Mouse (Mus musculus) ES-Bruce4 (cell line): Measurements from ENCODE around the gene Tst. TPM values are rescaled to one million over a fixed set of nuclear protein-coding genes. Genes with fewer than 3 reads are reported as not detected.

Source experiments
- H3K27ac ChIP-seq: 2 replicates; pipeline ENCODE4 v1.5.1; 2012; ENCODE audit warnings: low read length, inconsistent platforms; ENCODE audit not compliant: insufficient read depth
- H3K27me3 ChIP-seq: 2 replicates; pipeline ENCODE4 v1.6.1; 2012; ENCODE audit warnings: mild to moderate bottlenecking, low read length, inconsistent platforms; ENCODE audit not compliant: control insufficient read depth, poor library complexity, insufficient read depth, severe bottlenecking
- H3K36me3 ChIP-seq: 2 replicates; pipeline ENCODE4 v1.6.1; 2012; ENCODE audit warnings: inconsistent platforms, mild to moderate bottlenecking, low read length, moderate library complexity; ENCODE audit not compliant: control insufficient read depth, poor library complexity, insufficient read depth, severe bottlenecking
- H3K4me1 ChIP-seq: one replicate; pipeline ENCODE4 v1.8.1; 2011; ENCODE audit warnings: low read length; ENCODE audit not compliant: control insufficient read depth, insufficient read depth
- H3K4me3 ChIP-seq: 2 replicates; pipeline ENCODE4 v1.5.1; 2011; ENCODE audit warnings: low read depth, mild to moderate bottlenecking, low read length
- H3K9ac ChIP-seq: 2 replicates; pipeline ENCODE4 v1.6.1; 2012; ENCODE audit warnings: low read depth, mild to moderate bottlenecking, inconsistent platforms; ENCODE audit not compliant: poor library complexity, severe bottlenecking
- H3K9me3 ChIP-seq: replicated peaks from 2 replicates; pipeline ENCODE4 v1.6.1; 2012; ENCODE audit warnings: mild to moderate bottlenecking, low read length, inconsistent platforms; ENCODE audit not compliant: control insufficient read depth, poor library complexity, insufficient read depth, severe bottlenecking
- CTCF ChIP-seq: IDR thresholded peaks from one replicate; pipeline ENCODE4 v1.8.1; 2011; ENCODE audit warnings: low read depth, low read length
- EP300 ChIP-seq: IDR thresholded peaks from 2 replicates; pipeline ENCODE4 v1.6.1; 2011; ENCODE audit warnings: low read depth, low read length; ENCODE audit not compliant: insufficient read depth
- POLR2A ChIP-seq: IDR thresholded peaks from one replicate; pipeline ENCODE4 v1.8.1; 2011; ENCODE audit warnings: low read length; ENCODE audit not compliant: insufficient read depth
- polyA plus RNA-seq: library from polyadenylated mRNA; stranded (reverse); fragments of >200 nt; gene quantifications from 2 replicates; pipeline ENCODE4 v1.2.4, GENCODE M21; 2011; ENCODE audit warnings: low read depth; ENCODE audit not compliant: missing spikeins, insufficient read depth, insufficient read length

Gene Tst
- polyA plus RNA-seq, 1 experiment: 9.8 TPM

DNA sequence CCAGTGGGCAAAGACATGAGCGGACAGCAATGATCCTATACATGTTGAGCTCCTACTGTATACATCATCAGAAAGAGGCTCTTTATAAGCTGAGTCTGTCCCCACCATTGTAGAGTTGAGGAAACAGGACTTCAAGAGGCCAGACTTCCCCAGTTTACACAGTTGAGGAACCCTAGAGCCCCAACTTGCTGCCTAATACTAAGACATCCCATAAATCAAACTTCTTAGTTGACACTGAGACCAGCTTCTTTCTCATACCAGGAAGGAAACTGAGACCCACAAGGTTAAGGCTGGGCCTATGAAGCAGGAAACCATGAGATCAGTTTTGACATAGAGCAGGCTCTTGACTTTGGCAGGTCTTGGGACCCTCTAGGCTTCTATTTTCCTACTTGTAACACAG, 20.1 kb downstream of the Tst start:
- Histone ChIP-seq H3K4me3 (no peak overlapping the region), H3K9me3 (peaks cover 4% of the 10 kb centered on the region), H3K9ac (no peak overlapping the region), H3K27ac (no peak overlapping the region), H3K27me3 (no peaks in the 10 kb centered on the region), H3K36me3 (no peaks in the 10 kb centered on the region), H3K4me1 (no peaks in the 10 kb centered on the region)
- TF ChIP-seq EP300 (no peak), POLR2A (no peak), CTCF (no peak)

DNA sequence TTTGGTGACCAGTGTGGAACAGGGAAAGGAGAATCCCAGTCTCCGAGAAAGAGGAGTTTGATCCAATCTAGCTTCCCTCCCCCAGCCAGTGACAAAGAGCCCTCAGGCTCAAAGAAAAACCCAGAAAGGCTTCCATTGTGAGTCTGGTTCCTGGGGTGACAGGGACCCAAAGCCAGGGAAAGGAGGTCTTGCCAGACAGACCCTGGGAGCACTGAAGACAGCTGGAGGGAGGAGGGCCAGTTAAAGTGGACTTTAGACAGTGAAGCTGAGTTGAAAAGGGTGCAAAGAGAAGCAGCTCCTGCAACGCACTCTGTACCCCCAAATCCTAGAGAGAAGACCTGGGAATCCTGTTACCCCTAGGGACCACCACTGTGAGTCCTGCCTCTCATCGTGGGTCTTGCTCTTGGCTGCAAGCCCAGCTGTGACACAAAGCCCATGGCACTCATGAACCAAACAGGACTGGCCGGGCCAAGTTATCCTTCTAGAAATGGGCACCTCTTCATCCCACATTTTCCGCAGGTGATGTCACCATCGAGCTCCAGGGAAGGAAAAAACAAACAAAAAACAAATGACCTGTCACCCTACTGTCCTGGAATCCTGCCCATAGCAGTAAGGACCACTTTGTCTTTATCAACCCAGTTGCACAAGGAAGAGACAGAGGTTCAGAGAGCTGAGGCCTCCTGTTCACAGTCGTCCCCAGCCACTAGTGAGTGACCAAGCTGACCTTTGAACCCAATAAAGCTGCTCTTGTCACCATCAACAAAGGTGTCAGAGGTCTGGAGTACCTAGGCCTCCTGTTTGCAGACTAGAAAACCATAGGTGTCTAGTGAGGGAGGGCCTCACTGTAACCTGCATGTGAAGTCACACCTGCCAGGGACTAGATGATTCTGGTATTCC, 21.2 kb downstream of the Tst start:
- Histone ChIP-seq H3K4me3 (no peak overlapping the region), H3K36me3 (no peaks in the 10 kb centered on the region), H3K9ac (no peak overlapping the region), H3K27me3 (no peaks in the 10 kb centered on the region), H3K9me3 (peaks cover 4% of the 10 kb centered on the region), H3K4me1 (no peaks in the 10 kb centered on the region), H3K27ac (no peak overlapping the region)
- no peak for TF ChIP-seq CTCF
- no peak for TF ChIP-seq EP300
- no peak for TF ChIP-seq POLR2A

DNA sequence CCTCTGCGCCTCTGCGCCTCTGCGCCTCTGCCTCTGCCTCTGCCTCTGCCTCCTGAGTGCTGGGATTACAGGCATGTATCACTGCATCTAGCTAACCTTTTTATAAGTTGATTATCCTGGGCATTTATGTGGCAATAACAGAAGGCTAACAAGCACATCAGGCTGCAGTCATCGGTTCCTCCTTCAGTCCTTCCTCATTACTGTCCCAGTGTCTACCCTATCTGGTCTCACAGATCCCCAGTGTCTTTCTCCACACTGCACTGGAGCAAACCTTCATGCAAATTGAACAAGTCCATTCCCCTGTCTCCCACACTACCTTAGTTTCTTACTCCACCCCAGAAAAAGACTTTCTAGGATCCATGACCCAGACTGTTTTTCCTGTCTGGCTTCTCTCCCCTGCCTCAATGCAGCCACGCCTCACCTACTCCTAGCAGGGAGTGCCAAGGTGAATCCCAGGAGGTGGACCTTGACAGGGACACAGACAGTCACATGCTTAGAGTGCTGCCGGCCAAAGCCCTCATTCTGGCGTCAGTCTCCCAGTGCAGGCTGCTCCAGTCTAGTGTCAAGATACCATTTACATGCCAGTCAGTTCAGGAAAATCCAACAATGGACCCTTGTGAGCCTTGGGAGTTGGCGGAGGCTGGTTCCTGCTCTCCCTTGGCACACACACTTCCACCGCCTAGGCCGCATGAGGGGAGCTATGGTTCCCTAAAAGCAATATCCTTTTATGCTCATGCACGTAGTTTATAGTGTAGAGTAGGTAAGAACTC, 22.1 kb downstream of the Tst start:
- no peaks in the 10 kb centered on the region for H3K36me3 ChIP-seq
- no peak overlapping the region for H3K4me3 ChIP-seq
- H3K9ac ChIP-seq: no peak overlapping the region
- TF ChIP-seq CTCF: no peak
- TF ChIP-seq POLR2A: no peak
- no peak for TF ChIP-seq EP300
- no peaks in the 10 kb centered on the region for H3K4me1 ChIP-seq
- no peak overlapping the region for H3K27ac ChIP-seq
- H3K9me3 ChIP-seq: peaks cover 4% of the 10 kb centered on the region
- H3K27me3 ChIP-seq: no peaks in the 10 kb centered on the region

DNA sequence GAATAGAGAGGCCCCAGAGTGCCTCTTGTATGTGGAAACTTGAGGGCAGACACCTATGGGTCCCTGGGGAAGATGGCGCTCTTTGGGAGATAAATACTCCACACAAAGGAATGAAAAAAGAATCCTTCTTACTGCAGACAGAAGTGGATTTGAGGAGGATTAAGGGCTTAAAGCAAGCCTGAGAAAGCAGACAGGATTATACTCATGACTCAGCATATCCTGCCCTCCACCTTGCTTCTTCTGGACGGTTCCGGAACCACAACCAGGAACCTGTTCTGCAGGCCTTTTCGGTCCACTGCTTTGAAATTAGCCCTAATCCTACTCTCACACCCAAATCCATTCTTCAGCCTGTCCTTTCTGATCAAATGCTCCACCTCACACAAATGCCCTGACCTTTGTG, 23.6 kb downstream of the Tst start:
- Histone ChIP-seq H3K4me1 (no peaks in the 10 kb centered on the region), H3K4me3 (no peak overlapping the region), H3K36me3 (no peaks in the 10 kb centered on the region), H3K9ac (no peak overlapping the region), H3K27ac (no peak overlapping the region), H3K27me3 (no peaks in the 10 kb centered on the region), H3K9me3 (peaks cover 4% of the 10 kb centered on the region)
- TF ChIP-seq POLR2A (no peak), EP300 (no peak), CTCF (no peak)

DNA sequence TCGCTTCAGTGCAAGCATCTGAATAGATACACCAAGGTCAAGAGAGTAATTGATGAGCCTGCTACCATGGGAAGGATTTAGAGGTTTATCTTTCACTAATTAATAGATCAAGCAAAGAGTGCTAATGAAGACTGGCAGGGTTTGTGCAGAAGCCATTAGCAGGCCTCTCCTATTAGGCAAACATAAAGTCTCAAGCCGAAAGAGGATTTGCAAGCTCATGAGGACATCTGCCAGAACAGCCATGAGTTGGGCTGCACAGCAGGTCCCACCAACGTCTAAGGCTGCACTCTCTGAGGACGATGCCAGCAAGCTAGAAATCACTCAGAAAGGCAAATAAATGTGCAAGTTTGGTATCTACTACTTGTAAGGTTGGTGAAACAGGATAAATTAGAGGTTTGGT, 25.0 kb downstream of the Tst start:
- TF ChIP-seq POLR2A (no peak), CTCF (no peak)

DNA sequence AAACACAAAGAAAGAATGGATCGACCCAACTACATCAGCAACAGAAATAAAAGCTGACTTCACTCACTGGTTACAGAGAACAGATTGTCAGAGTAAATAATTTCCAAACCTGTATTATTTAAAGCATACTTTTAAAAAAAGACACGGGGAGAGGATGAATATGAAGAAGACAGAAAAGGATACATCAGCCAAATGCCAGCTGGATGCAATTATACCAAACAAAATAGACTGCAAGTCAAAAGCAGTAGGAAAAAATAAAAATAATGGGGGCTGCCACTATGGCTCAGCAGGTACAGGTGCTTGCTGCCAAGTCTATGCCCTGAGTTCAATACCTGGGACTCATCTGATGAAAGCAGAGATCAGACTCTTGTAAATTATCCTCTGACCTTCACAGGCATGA, 25.5 kb downstream of the Tst start:
- no peak overlapping the region for H3K9ac ChIP-seq
- H3K4me3 ChIP-seq: no peak overlapping the region
- TF ChIP-seq EP300 (no peak), POLR2A (no peak), CTCF (no peak)
- H3K36me3 ChIP-seq: no peaks in the 10 kb centered on the region
- peaks cover 4% of the 10 kb centered on the region for H3K9me3 ChIP-seq
- H3K27ac ChIP-seq: no peak overlapping the region
- H3K4me1 ChIP-seq: no peaks in the 10 kb centered on the region
- no peaks in the 10 kb centered on the region for H3K27me3 ChIP-seq

More for the DNA sequence above, 25.0 kb downstream of the Tst start:
- Histone ChIP-seq H3K36me3 (no peaks in the 10 kb centered on the region), H3K4me3 (no peak overlapping the region), H3K27ac (no peak overlapping the region), H3K9me3 (peaks cover 4% of the 10 kb centered on the region), H3K4me1 (no peaks in the 10 kb centered on the region), H3K27me3 (no peaks in the 10 kb centered on the region), H3K9ac (no peak overlapping the region)
